Mouse (Mus musculus) small intestine, adult 2 months (tissue): Measurements from ENCODE around the gene Ces2c. TPM values are rescaled to one million over a fixed set of nuclear protein-coding genes. Genes with fewer than 3 reads are reported as not detected.

ENCODE experiments used
- H3K27ac ChIP-seq: fragments of 200-500 bp; 2 replicates; pipeline ENCODE4 v1.5.1; 2012; ENCODE audit warnings: low read depth, low read length, control low read depth, inconsistent platforms; ENCODE audit not compliant: insufficient read depth
- H3K27me3 ChIP-seq: fragments of 200-500 bp; 2 replicates; pipeline ENCODE4 v1.6.1; 2012; ENCODE audit warnings: mild to moderate bottlenecking, moderate library complexity, low read length, inconsistent platforms; ENCODE audit not compliant: control insufficient read depth, insufficient read depth
- H3K36me3 ChIP-seq: fragments of 200-500 bp; 2 replicates; pipeline ENCODE4 v1.6.1; 2012; ENCODE audit warnings: mild to moderate bottlenecking, low read length, control low read depth, inconsistent platforms; ENCODE audit not compliant: control insufficient read depth, insufficient read depth
- H3K4me1 ChIP-seq: fragments of 200-500 bp; 2 replicates; pipeline ENCODE4 v1.6.1; 2012; ENCODE audit warnings: low read length, inconsistent platforms, mixed read lengths; ENCODE audit not compliant: control insufficient read depth, insufficient read depth, insufficient read length
- H3K4me3 ChIP-seq: fragments of 200-500 bp; 2 replicates; pipeline ENCODE4 v1.5.1; 2012; ENCODE audit warnings: low read depth, mild to moderate bottlenecking, control low read depth, inconsistent platforms, low read length, moderate library complexity
- CTCF ChIP-seq: fragments of 200-500 bp; IDR thresholded peaks from 2 replicates; pipeline ENCODE4 v1.5.1; 2012; ENCODE audit warnings: low read depth, mild to moderate bottlenecking, control low read depth, inconsistent platforms, low read length, moderate library complexity, mixed read lengths; ENCODE audit not compliant: insufficient replicate concordance, insufficient read length; ENCODE audit errors: extremely low read depth
- POLR2A ChIP-seq: fragments of 200-500 bp; IDR thresholded peaks from 2 replicates; pipeline ENCODE4 v1.6.1; 2012; ENCODE audit warnings: low read depth, mild to moderate bottlenecking, control low read depth, inconsistent platforms, low read length, moderate library complexity
- WGBS: fragments of 180-500 bp; shearing (Covaris S2); methylation state at CpG from one replicate; pipeline ENCODE4 v1.1.7; 2018; 5-methylcytosine and 5-hydroxymethylcytosine counted together
- polyA plus RNA-seq: library from polyadenylated mRNA; depleted of rRNA; stranded (reverse); fragments of >200 nt; gene quantifications from 2 replicates; pipeline ENCODE4 v1.2.3, GENCODE M21; 2012; rRNA removed

Gene Ces2c
- polyA plus RNA-seq: 212 and 276 TPM in 2 replicates

GRCm38 (mm10) chr8:104846831-104847230, at the start of gene Ces2c:
TSS of gene Ces2c (plus strand) at chr8:104847068.
- Histone ChIP-seq H3K4me1 (peaks cover 9% of the 10 kb centered on the region; the same call in 1 of the 2 replicates), H3K27ac (peak within 1 kb of the TSS; percentile 99), H3K4me3 (peak within 1 kb of the TSS; percentile 38), H3K36me3 (no peaks in the 10 kb centered on the region; the same call in 1 of the 2 replicates), H3K27me3 (no peaks in the 10 kb centered on the region)
- WGBS: 23% methylated on average over 3 of the region's 3 CpGs
- TF ChIP-seq CTCF: no peak
- no peak for TF ChIP-seq POLR2A

GRCm38 (mm10) chr8:104799385-104799784, 47.5 kb upstream of the Ces2c start:
- no peaks in the 10 kb centered on the region for H3K36me3 ChIP-seq
- H3K27ac ChIP-seq: no peak overlapping the region
- H3K4me1 ChIP-seq: no peaks in the 10 kb centered on the region
- 88% methylated on average over 1 of the region's 1 CpGs for WGBS
- H3K4me3 ChIP-seq: no peak overlapping the region
- no peak for TF ChIP-seq CTCF
- no peaks in the 10 kb centered on the region for H3K27me3 ChIP-seq

- no peaks in the 10 kb centered on the region; the same call in 1 of the 2 replicates for H3K27me3 ChIP-seq
- 84% methylated on average over 2 of the region's 2 CpGs for WGBS
These were observed 40.7 kb upstream of the Ces2c start for GRCm38 (mm10) chr8:104806127-104806526.

GRCm38 (mm10) chr8:104808542-104809413, 38.1 kb upstream of the Ces2c start:
- H3K4me3 ChIP-seq: no peak overlapping the region
- H3K36me3 ChIP-seq: no peaks in the 10 kb centered on the region
- H3K27me3 ChIP-seq: no peaks in the 10 kb centered on the region; the same call in 1 of the 2 replicates
- TF ChIP-seq POLR2A: 0 out of 2 replicates have a peak, but pooled peaks have one; percentile 22
- no peak for TF ChIP-seq CTCF
- H3K27ac ChIP-seq: peak overlapping the region; percentile 95
- WGBS: 29% methylated on average over 7 of the region's 7 CpGs
- H3K4me1 ChIP-seq: peaks cover 21% of the 10 kb centered on the region; the same call in 1 of the 2 replicates

More at GRCm38 (mm10) chr8:104806127-104806526, 40.7 kb upstream of the Ces2c start:
- H3K4me3 ChIP-seq: no peak overlapping the region
- H3K36me3 ChIP-seq: no peaks in the 10 kb centered on the region
- H3K27ac ChIP-seq: no peak overlapping the region
- TF ChIP-seq CTCF (no peak), POLR2A (no peak)
- peaks cover 19% of the 10 kb centered on the region; the same call in 1 of the 2 replicates for H3K4me1 ChIP-seq

- peak overlapping the region; percentile 95 for H3K27ac ChIP-seq
- H3K36me3 ChIP-seq: no peaks in the 10 kb centered on the region
- WGBS: 24% methylated on average over 3 of the region's 3 CpGs
- no peaks in the 10 kb centered on the region; the same call in 1 of the 2 replicates for H3K27me3 ChIP-seq
- H3K4me1 ChIP-seq: peaks cover 21% of the 10 kb centered on the region; the same call in 1 of the 2 replicates
- TF ChIP-seq CTCF (no peak), POLR2A (no peak)
- no peak overlapping the region for H3K4me3 ChIP-seq
These were observed 37.4 kb upstream of the Ces2c start for GRCm38 (mm10) chr8:104809436-104809835.

- H3K27me3 ChIP-seq: no peaks in the 10 kb centered on the region
- no peaks in the 10 kb centered on the region for H3K36me3 ChIP-seq
- H3K27ac ChIP-seq: no peak overlapping the region
- H3K4me1 ChIP-seq: peaks cover 7% of the 10 kb centered on the region; the same call in 1 of the 2 replicates
- no peak overlapping the region for H3K4me3 ChIP-seq
- WGBS: 45% methylated on average over 1 of the region's 1 CpGs
- no peak for TF ChIP-seq POLR2A
- no peak for TF ChIP-seq CTCF
These were observed 20.0 kb upstream of the Ces2c start for GRCm38 (mm10) chr8:104826912-104827311.

GRCm38 (mm10) chr8:104828221-104828620, 18.6 kb upstream of the Ces2c start:
- WGBS: 59% methylated on average over 3 of the region's 3 CpGs
- Histone ChIP-seq H3K36me3 (no peaks in the 10 kb centered on the region), H3K4me3 (no peak overlapping the region), H3K27ac (no peak overlapping the region), H3K27me3 (no peaks in the 10 kb centered on the region), H3K4me1 (peaks cover 7% of the 10 kb centered on the region; the same call in 1 of the 2 replicates)
- TF ChIP-seq POLR2A (no peak), CTCF (no peak)
